Mouse (Mus musculus) fat pad, adult 2 months (tissue): ENCODE results near the gene Pnkd.

Source experiments
- DNase-seq: peaks from one replicate; pipeline ENCODE4 v3.0.0-alpha.2; 2011; ENCODE audit warnings: low read depth, low spot score; ENCODE audit errors: extremely low read depth

The Pnkd gene

GRCm38 (mm10) chr1:74357531-74357930, 72.8 kb downstream of the Pnkd start:
- no peak for DNase-seq

- no peak for DNase-seq
Measured at GRCm38 (mm10) chr1:74359952-74360517, 75.3 kb downstream of the Pnkd start.

- DNase-seq = no peak
Measured at GRCm38 (mm10) chr1:74361812-74362211, 77.1 kb downstream of the Pnkd start, which contains the start of gene Catip. Gene Catip (plus strand): TSS chr1:74362108.

- no peak for DNase-seq
Measured at GRCm38 (mm10) chr1:74362325-74363229, 77.8 kb downstream of the Pnkd start.

GRCm38 (mm10) chr1:74363437-74363836, 78.7 kb downstream of the Pnkd start:
- DNase-seq = no peak

- DNase-seq = no peak
Measured at GRCm38 (mm10) chr1:74364270-74364669, 79.5 kb downstream of the Pnkd start.

GRCm38 (mm10) chr1:74367886-74368645, 83.3 kb downstream of the Pnkd start:
- DNase-seq = no peak

GRCm38 (mm10) chr1:74370040-74370439, 85.3 kb downstream of the Pnkd start:
- DNase-seq = no peak

- no peak for DNase-seq
Measured at GRCm38 (mm10) chr1:74373372-74373771, 88.6 kb downstream of the Pnkd start.

GRCm38 (mm10) chr1:74374980-74375379, 90.2 kb downstream of the Pnkd start, which contains the start of gene Slc11a1:
Gene Slc11a1 (plus strand): TSS chr1:74375195.
- DNase-seq = no peak

GRCm38 (mm10) chr1:74375561-74375960, 90.8 kb downstream of the Pnkd start:
- DNase-seq = no peak

- DNase-seq = no peak
Measured at GRCm38 (mm10) chr1:74376396-74376795, 91.7 kb downstream of the Pnkd start.

GRCm38 (mm10) chr1:74379058-74379504, 94.4 kb downstream of the Pnkd start:
- no peak for DNase-seq

GRCm38 (mm10) chr1:74380484-74380883, 95.8 kb downstream of the Pnkd start:
- no peak for DNase-seq

- DNase-seq = no peak
Measured at GRCm38 (mm10) chr1:74381588-74382021, 96.9 kb downstream of the Pnkd start.

GRCm38 (mm10) chr1:74383385-74383784, 98.7 kb downstream of the Pnkd start:
- no peak for DNase-seq

GRCm38 (mm10) chr1:74384525-74384924, 99.8 kb downstream of the Pnkd start:
- DNase-seq = no peak

- no peak for DNase-seq
Measured at GRCm38 (mm10) chr1:74385064-74385463, 100.3 kb downstream of the Pnkd start.

- no peak for DNase-seq
Measured at GRCm38 (mm10) chr1:74385531-74385930, 100.8 kb downstream of the Pnkd start.

GRCm38 (mm10) chr1:74386363-74386713, 101.6 kb downstream of the Pnkd start:
- DNase-seq = no peak

- peak; percentile 71 for DNase-seq
Measured at GRCm38 (mm10) chr1:74386714-74387385, 102.1 kb downstream of the Pnkd start.
